Mouse (Mus musculus) kidney, adult 8-10 months (tissue): ENCODE data around the gene Usp6nl.

Source experiments
- DNase-seq, 2 experiments: peaks; one replicate each; pipeline ENCODE4 v3.0.0; 2022

The Usp6nl gene

GRCm38 (mm10) chr2:6378590-6379205 lies 56.2 kb downstream of the Usp6nl start:
- no peak for DNase-seq

- DNase-seq: no peak
These were observed 57.3 kb downstream of the Usp6nl start for GRCm38 (mm10) chr2:6379731-6380212.

GRCm38 (mm10) chr2:6380401-6380800 lies 57.9 kb downstream of the Usp6nl start:
- DNase-seq: no peak

GRCm38 (mm10) chr2:6384407-6385146 lies 62.1 kb downstream of the Usp6nl start:
- no peak for DNase-seq

GRCm38 (mm10) chr2:6389162-6389561 lies 66.7 kb downstream of the Usp6nl start:
- peak; percentile 57 to 71 for DNase-seq

- no peak for DNase-seq
These were observed 68.8 kb downstream of the Usp6nl start for GRCm38 (mm10) chr2:6391261-6391660.

GRCm38 (mm10) chr2:6391940-6392339 lies 69.5 kb downstream of the Usp6nl start:
- DNase-seq: no peak

- DNase-seq: no peak
These were observed 73.6 kb downstream of the Usp6nl start for GRCm38 (mm10) chr2:6395851-6396625.

- no peak for DNase-seq
These were observed 74.2 kb downstream of the Usp6nl start for GRCm38 (mm10) chr2:6396626-6397146.

- no peak for DNase-seq
These were observed 74.7 kb downstream of the Usp6nl start for GRCm38 (mm10) chr2:6397166-6397565.

GRCm38 (mm10) chr2:6398826-6399225 lies 76.4 kb downstream of the Usp6nl start:
- DNase-seq: no peak

- DNase-seq: no peak
These were observed 78.6 kb downstream of the Usp6nl start for GRCm38 (mm10) chr2:6401039-6401438.

- peak; percentile 32 to 35 for DNase-seq
These were observed 80.9 kb downstream of the Usp6nl start for GRCm38 (mm10) chr2:6403375-6403774.

- no peak for DNase-seq
These were observed 81.5 kb downstream of the Usp6nl start for GRCm38 (mm10) chr2:6403991-6404390.

GRCm38 (mm10) chr2:6404627-6405026 lies 82.2 kb downstream of the Usp6nl start:
- DNase-seq: no peak

- peak; percentile 82 to 89 for DNase-seq
These were observed 82.9 kb downstream of the Usp6nl start for GRCm38 (mm10) chr2:6405059-6406033.

- no peak for DNase-seq
These were observed 85.2 kb downstream of the Usp6nl start for GRCm38 (mm10) chr2:6407711-6408110.

- DNase-seq: no peak
These were observed 90.2 kb downstream of the Usp6nl start for GRCm38 (mm10) chr2:6412645-6413044.

- no peak for DNase-seq
These were observed 91.3 kb downstream of the Usp6nl start for GRCm38 (mm10) chr2:6413723-6414122.

- no peak for DNase-seq
These were observed 91.9 kb downstream of the Usp6nl start for GRCm38 (mm10) chr2:6414400-6414799.

- DNase-seq: no peak
These were observed 94.7 kb downstream of the Usp6nl start for GRCm38 (mm10) chr2:6417158-6417557.
